Mouse (Mus musculus) lung, postnatal 0 days (tissue): Measurements from ENCODE around the gene Fndc3b.

Experiments
- CTCF ChIP-seq: IDR thresholded peaks from 2 replicates; pipeline ENCODE4 v1.5.1; 2016; ENCODE audit warnings: antibody characterized with exemption, mild to moderate bottlenecking
- EP300 ChIP-seq: IDR thresholded peaks from 2 replicates; pipeline ENCODE4 v1.6.1; 2016; ENCODE audit warnings: antibody characterized with exemption, mild to moderate bottlenecking, control low read depth

DNA sequence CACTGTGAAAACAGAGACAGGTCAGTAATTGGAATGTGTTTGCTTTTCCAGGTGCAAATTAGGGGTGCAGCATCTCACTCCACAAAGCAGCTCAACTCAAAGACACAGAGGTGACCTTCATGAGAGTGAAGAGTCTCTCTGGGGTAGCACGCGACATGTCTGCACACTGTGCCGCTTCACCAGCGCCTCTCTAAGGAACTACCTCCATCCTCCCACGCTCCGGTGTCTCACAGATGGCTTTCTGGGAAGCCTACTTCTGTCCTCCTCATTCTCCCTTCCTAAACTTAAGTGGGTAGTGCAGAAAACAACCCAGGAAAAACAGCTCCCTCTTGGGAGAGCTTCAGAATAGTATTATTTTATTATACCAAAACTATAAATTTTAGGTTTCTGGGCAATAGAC is 12.4 kb downstream of the Fndc3b start:
- TF ChIP-seq CTCF (no peak), EP300 (no peak)
